Mouse (Mus musculus): Measurements from ENCODE around the gene Sec1. TPM values are rescaled to one million over a fixed set of nuclear protein-coding genes. Genes with fewer than 3 reads are reported as not detected.

Sec1 gene
- total and polyA plus RNA-seq, 2 experiments from 2014 or later = 0.37 to 1.0 TPM

DNA sequence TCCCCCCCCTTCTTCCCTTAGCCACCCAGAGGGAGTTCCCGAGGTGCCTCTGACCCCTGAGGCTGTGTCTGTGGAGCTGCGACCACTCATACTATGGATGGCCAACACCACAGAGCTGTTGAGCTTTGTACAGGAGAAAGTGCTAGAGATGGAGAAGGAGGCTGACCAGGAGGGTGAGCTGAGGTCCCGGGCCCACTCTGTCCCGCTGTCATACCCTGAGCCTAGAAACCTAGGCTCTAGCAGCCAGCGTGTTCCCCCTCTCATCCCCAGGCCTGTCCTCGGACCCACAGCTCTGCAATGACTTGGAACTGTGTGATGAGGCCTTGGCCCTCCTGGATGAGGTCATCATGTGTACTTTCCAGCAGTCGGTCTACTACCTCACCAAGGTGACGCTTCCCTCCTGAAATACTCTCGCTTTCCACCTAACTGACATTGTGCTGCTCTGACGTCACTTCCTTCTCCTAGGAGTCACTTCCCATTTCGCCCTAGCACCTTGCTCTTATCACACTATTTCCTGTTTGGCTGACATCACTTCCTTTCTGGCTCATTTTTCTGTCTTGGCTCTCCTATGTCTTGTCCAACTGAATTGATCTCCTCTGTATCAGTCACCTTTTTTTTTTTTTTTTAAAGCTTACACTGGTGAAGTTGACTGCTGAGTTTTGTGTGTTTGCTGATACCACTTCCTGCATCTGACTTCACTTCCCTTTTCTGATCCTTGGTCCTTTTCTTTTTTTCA, 59.1 kb downstream of the Sec1 start:
- 90% methylated on average over 11 of the region's 11 CpGs for WGBS
- TF ChIP-seq CTCF (IDR thresholded peaks at IDR 0.05) = no peak

DNA sequence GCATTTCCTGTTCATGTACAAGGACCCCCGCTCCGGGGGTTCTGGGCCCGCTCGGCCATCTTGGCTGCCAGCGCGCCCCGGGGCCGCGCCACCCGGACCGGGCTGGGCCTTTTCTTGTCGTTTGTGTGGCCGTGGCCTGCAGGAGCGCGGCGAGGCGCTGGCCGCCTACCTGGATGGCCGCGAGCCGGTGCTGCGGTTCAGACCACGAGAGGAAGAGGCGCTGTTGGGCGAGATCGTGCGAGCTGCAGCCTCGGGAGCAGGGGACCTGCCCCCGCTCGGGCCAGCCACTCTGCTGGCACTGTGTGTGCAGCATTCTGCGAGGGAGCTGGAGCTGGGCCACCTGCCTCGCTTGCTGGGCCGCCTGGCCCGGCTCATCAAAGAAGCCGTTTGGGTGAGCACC, 61.7 kb downstream of the Sec1 start:
- Histone ChIP-seq H3K36me3 (ENCODE audit: insufficient read depth, low read length) (peaks cover 17% of the 10 kb centered on the region; the same call in 1 of the 2 replicates), H3K4me3 (ENCODE audit: low read depth, low read length) (peak overlapping the region; percentile 8; the same call in 1 of the 2 replicates), H3K9ac (replicated peaks; ENCODE audit: low read length, poor library complexity, severe bottlenecking) (peak overlapping the region; percentile 44; the same call in 1 of the 2 replicates), H3K27ac (ENCODE audit: low read depth, low read length) (no peak overlapping the region), H3K4me2 (ENCODE audit: low read depth, low read length, poor library complexity, severe bottlenecking) (peak overlapping the region; percentile 37), H3K4me1 (ENCODE audit: insufficient read depth, low read length) (no peaks in the 10 kb centered on the region; the same call in 1 of the 2 replicates), H3K27me3 (ENCODE audit: insufficient read depth, low read length) (no peaks in the 10 kb centered on the region), H3K9me3 (ENCODE audit: low read length) (no peaks in the 10 kb centered on the region)
- DNase-seq (ENCODE audit: low spot score) = no peak
- 16% methylated on average over 34 of the region's 35 CpGs for WGBS
- no peak for ATAC-seq (ENCODE audit: low FRiP score)
- peak; percentile 30; the same call in 1 of the 2 replicates for TF ChIP-seq CTCF (IDR thresholded peaks at IDR 0.05)

More for the DNA sequence above, 59.1 kb downstream of the Sec1 start:
- Histone ChIP-seq H3K4me3 (ENCODE audit: low read depth, low read length) (no peak overlapping the region), H3K9ac (replicated peaks; ENCODE audit: low read length, poor library complexity, severe bottlenecking) (no peak overlapping the region), H3K4me1 (ENCODE audit: insufficient read depth, low read length) (peaks cover 5% of the 10 kb centered on the region; the same call in 1 of the 2 replicates), H3K27me3 (ENCODE audit: insufficient read depth, low read length) (no peaks in the 10 kb centered on the region), H3K36me3 (ENCODE audit: insufficient read depth, low read length) (peaks cover 17% of the 10 kb centered on the region; the same call in 1 of the 2 replicates), H3K9me3 (ENCODE audit: low read length) (no peaks in the 10 kb centered on the region), H3K4me2 (ENCODE audit: low read depth, low read length, poor library complexity, severe bottlenecking) (no peak overlapping the region), H3K27ac (ENCODE audit: low read depth, low read length) (no peak overlapping the region)
- ATAC-seq (ENCODE audit: low FRiP score) = no peak
- no peak for DNase-seq (ENCODE audit: low spot score)

DNA sequence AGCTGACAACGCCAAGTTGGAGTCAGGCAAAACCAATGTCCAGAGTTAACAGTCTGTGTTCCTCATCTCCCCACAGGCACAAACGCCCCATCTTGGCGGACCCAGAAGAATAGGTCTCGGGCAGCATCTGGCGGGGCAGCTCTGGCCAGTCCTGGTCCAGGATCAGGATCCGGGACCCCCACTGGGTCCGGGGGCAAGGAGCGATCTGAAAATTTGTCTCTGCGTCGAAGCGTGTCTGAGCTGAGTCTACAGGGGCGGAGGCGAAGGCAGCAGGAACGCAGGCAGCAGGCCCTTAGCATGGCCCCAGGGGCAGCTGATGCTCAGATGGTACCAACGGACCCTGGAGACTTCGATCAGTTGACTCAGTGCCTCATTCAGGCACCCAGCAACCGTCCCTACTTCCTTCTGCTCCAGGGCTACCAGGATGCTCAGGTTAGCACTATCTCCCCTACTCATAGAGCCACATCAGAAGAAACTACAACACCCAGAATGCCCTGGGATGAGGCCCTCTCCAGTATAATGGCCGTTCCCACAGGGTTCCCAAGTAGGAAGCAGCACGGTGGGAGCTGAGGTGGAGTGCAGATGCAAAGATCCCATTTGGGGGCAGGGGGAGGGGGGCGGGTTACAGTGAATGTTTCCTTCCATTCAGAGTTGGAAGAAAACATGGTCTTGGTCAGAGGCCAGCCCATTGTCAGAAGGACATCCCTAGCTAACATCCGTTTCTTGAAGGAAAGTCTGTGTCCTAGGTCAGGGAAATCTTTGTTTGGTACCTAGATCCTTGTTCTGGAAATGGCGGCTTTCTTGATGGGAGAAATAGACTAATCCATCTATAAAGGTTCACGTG, 63.9 kb downstream of the Sec1 start:
- DNase-seq (ENCODE audit: low spot score) (peak; percentile 17), ATAC-seq (ENCODE audit: low FRiP score) (no peak)
- Histone ChIP-seq H3K9ac (replicated peaks; ENCODE audit: low read length, poor library complexity, severe bottlenecking) (no peak overlapping the region), H3K36me3 (ENCODE audit: insufficient read depth, low read length) (0 out of 2 replicates have a peak, but pooled peaks cover 2% of the 10 kb centered on the region), H3K4me1 (ENCODE audit: insufficient read depth, low read length) (no peaks in the 10 kb centered on the region; the same call in 1 of the 2 replicates), H3K27ac (ENCODE audit: low read depth, low read length) (no peak overlapping the region; the same call in 1 of the 2 replicates), H3K4me3 (ENCODE audit: low read depth, low read length) (no peak overlapping the region), H3K4me2 (ENCODE audit: low read depth, low read length, poor library complexity, severe bottlenecking) (no peak overlapping the region), H3K27me3 (ENCODE audit: insufficient read depth, low read length) (no peaks in the 10 kb centered on the region), H3K9me3 (ENCODE audit: low read length) (no peaks in the 10 kb centered on the region)
- WGBS = 70% methylated on average over 23 of the region's 23 CpGs
- TF ChIP-seq CTCF (IDR thresholded peaks at IDR 0.05) = no peak

DNA sequence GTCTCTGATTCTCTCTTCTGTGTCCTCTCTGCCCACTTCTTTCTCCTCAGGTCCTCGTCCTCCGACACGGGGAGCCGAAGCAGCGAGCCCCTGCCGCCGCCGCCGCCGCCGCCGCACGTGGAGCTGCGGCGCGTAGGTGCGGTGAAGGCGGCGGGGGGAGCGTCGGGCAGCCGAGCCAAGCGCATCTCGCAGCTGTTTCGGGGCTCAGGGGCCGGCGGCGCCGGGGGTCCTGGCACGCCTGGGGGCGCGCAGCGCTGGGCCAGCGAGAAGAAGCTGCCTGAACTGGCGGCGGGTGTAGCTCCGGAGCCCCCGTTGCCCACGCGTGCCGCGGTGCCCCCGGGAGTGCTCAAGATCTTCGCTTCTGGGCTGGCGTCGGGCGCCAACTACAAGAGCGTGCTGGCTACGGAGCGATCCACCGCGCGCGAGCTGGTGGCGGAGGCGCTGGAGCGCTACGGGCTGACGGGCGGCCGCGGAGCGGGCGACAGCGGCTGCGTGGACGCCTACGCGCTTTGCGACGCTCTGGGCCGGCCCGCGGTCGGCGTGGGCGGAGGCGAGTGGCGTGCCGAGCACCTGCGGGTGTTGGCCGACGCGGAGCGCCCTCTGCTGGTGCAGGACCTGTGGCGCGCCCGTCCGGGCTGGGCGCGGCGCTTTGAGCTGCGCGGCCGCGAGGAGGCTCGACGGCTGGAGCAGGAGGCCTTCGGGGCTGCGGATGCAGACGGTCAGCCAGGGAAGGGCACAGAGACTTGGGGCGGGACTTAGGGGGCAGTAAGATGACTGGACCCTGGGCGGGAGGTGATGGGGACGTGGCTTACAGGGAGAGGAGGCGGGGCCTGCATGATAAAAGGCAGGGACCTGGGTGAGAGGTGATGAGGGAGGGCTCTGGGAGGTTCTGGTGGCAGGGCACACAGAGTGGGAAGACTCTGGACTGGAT, 65.6 kb downstream of the Sec1 start:
- Histone ChIP-seq H3K9ac (replicated peaks; ENCODE audit: low read length, poor library complexity, severe bottlenecking) (peak overlapping the region; percentile 90), H3K27me3 (ENCODE audit: insufficient read depth, low read length) (no peaks in the 10 kb centered on the region), H3K9me3 (ENCODE audit: low read length) (no peaks in the 10 kb centered on the region), H3K4me3 (ENCODE audit: low read depth, low read length) (peak overlapping the region; percentile 54), H3K27ac (ENCODE audit: low read depth, low read length) (peak overlapping the region; percentile 79), H3K4me2 (ENCODE audit: low read depth, low read length, poor library complexity, severe bottlenecking) (peak overlapping the region; percentile 89), H3K36me3 (ENCODE audit: insufficient read depth, low read length) (no peaks in the 10 kb centered on the region), H3K4me1 (ENCODE audit: insufficient read depth, low read length) (no peaks in the 10 kb centered on the region; the same call in 1 of the 2 replicates)
- ATAC-seq (ENCODE audit: low FRiP score) (peak; percentile 84), DNase-seq (ENCODE audit: low spot score) (peak; percentile 93)
- WGBS = 1% methylated on average over 93 of the region's 105 CpGs
- peak; percentile 77 for TF ChIP-seq CTCF (IDR thresholded peaks at IDR 0.05)

Other genes with a start within 250 kb of the Sec1 start
Only the 30 nearest of the 34 such genes appear.
- gene Tulp2, start 212.5 kb downstream of the Sec1 start, total RNA-seq (2014; rRNA removed) = not detected in 2 replicates
- gene Tulp2, start 212.5 kb downstream of the Sec1 start, polyA plus RNA-seq (2015; fragmentation: Nextera tagmentation; extraction: Ambion mirVana) = 0.37 and 0.67 TPM in 2 replicates
- 0.52 and 1.6 TPM in 2 replicates for gene Gm45808, start 207.6 kb downstream of the Sec1 start, total RNA-seq (2014; rRNA removed)
- not detected in 2 replicates for gene Gm45808, start 207.6 kb downstream of the Sec1 start, polyA plus RNA-seq (2015; fragmentation: Nextera tagmentation; extraction: Ambion mirVana)
- gene Dhdh, start 205.6 kb downstream of the Sec1 start, total RNA-seq (2014; rRNA removed) = 4.3 TPM in 2 replicates
- 5.5 and 6.1 TPM in 2 replicates for gene Dhdh, start 205.6 kb downstream of the Sec1 start, polyA plus RNA-seq (2015; fragmentation: Nextera tagmentation; extraction: Ambion mirVana)
- gene Nucb1, start 184.0 kb downstream of the Sec1 start, total RNA-seq (2014; rRNA removed) = 92.2 and 137 TPM in 2 replicates
- gene Nucb1, start 184.0 kb downstream of the Sec1 start, polyA plus RNA-seq (2015; fragmentation: Nextera tagmentation; extraction: Ambion mirVana) = 137 and 144 TPM in 2 replicates
- 17.2 and 17.4 TPM in 2 replicates for gene Ppp1r15a, start 168.1 kb downstream of the Sec1 start, total RNA-seq (2014; rRNA removed)
- 18.7 and 18.8 TPM in 2 replicates for gene Ppp1r15a, start 168.1 kb downstream of the Sec1 start, polyA plus RNA-seq (2015; fragmentation: Nextera tagmentation; extraction: Ambion mirVana)
- 2.0 and 2.1 TPM in 2 replicates for gene Plekha4, start 168.1 kb downstream of the Sec1 start, total RNA-seq (2014; rRNA removed)
- 1.2 and 1.6 TPM in 2 replicates for gene Plekha4, start 168.1 kb downstream of the Sec1 start, polyA plus RNA-seq (2015; fragmentation: Nextera tagmentation; extraction: Ambion mirVana)
- gene Hsd17b14, start 139.5 kb downstream of the Sec1 start, total RNA-seq (2014; rRNA removed) = not detected in 2 replicates
- gene Hsd17b14, start 139.5 kb downstream of the Sec1 start, polyA plus RNA-seq (2015; fragmentation: Nextera tagmentation; extraction: Ambion mirVana) = 0.15 and 0.20 TPM in 2 replicates
- 12.4 and 14.9 TPM in 2 replicates for gene Bcat2, start 124.2 kb downstream of the Sec1 start, total RNA-seq (2014; rRNA removed)
- gene Bcat2, start 124.2 kb downstream of the Sec1 start, polyA plus RNA-seq (2015; fragmentation: Nextera tagmentation; extraction: Ambion mirVana) = 18.3 and 19.3 TPM in 2 replicates
- not detected in 2 replicates for gene Fgf21, start 78.9 kb downstream of the Sec1 start, total RNA-seq (2014; rRNA removed)
- gene Fgf21, start 78.9 kb downstream of the Sec1 start, polyA plus RNA-seq (2015; fragmentation: Nextera tagmentation; extraction: Ambion mirVana) = not detected in 2 replicates
- gene Fut1, start 77.1 kb downstream of the Sec1 start, total RNA-seq (2014; rRNA removed) = not detected in 2 replicates
- not detected in 2 replicates for gene Fut1, start 77.1 kb downstream of the Sec1 start, polyA plus RNA-seq (2015; fragmentation: Nextera tagmentation; extraction: Ambion mirVana)
- gene Izumo1, start 72.6 kb downstream of the Sec1 start, total RNA-seq (2014; rRNA removed) = 0.11 TPM in 1 of 2 replicates, not detected in the other
- 0.11 TPM in 1 of 2 replicates, not detected in the other for gene Izumo1, start 72.6 kb downstream of the Sec1 start, polyA plus RNA-seq (2015; fragmentation: Nextera tagmentation; extraction: Ambion mirVana)
- gene Rasip1, start 66.9 kb downstream of the Sec1 start, total RNA-seq (2014; rRNA removed) = 36.0 and 38.5 TPM in 2 replicates
- 24.0 and 25.1 TPM in 2 replicates for gene Rasip1, start 66.9 kb downstream of the Sec1 start, polyA plus RNA-seq (2015; fragmentation: Nextera tagmentation; extraction: Ambion mirVana)
- gene Mamstr, start 54.4 kb downstream of the Sec1 start, total RNA-seq (2014; rRNA removed) = 2.7 and 3.3 TPM in 2 replicates
- gene Mamstr, start 54.4 kb downstream of the Sec1 start, polyA plus RNA-seq (2015; fragmentation: Nextera tagmentation; extraction: Ambion mirVana) = 2.8 and 3.0 TPM in 2 replicates
- gene Fut2, start 28.0 kb downstream of the Sec1 start, total RNA-seq (2014; rRNA removed) = 0.99 TPM in 1 of 2 replicates, not detected in the other
- 0.27 and 0.29 TPM in 2 replicates for gene Fut2, start 28.0 kb downstream of the Sec1 start, polyA plus RNA-seq (2015; fragmentation: Nextera tagmentation; extraction: Ambion mirVana)
- gene Ntn5, start 10.4 kb downstream of the Sec1 start, total RNA-seq (2014; rRNA removed) = 1.3 and 1.4 TPM in 2 replicates
- gene Ntn5, start 10.4 kb downstream of the Sec1 start, polyA plus RNA-seq (2015; fragmentation: Nextera tagmentation; extraction: Ambion mirVana) = 0.37 and 0.73 TPM in 2 replicates
- gene Car11, start 5.4 kb upstream of the Sec1 start, total RNA-seq (2014; rRNA removed) = 118 and 130 TPM in 2 replicates
- 107 and 114 TPM in 2 replicates for gene Car11, start 5.4 kb upstream of the Sec1 start, polyA plus RNA-seq (2015; fragmentation: Nextera tagmentation; extraction: Ambion mirVana)
- 8.4 and 9.6 TPM in 2 replicates for gene Dbp, start 10.7 kb upstream of the Sec1 start, total RNA-seq (2014; rRNA removed)
- gene Dbp, start 10.7 kb upstream of the Sec1 start, polyA plus RNA-seq (2015; fragmentation: Nextera tagmentation; extraction: Ambion mirVana) = 4.6 and 4.8 TPM in 2 replicates
- 801 and 989 TPM in 2 replicates for gene Rpl18, start 21.1 kb upstream of the Sec1 start, total RNA-seq (2014; rRNA removed)
- 473 and 492 TPM in 2 replicates for gene Rpl18, start 21.1 kb upstream of the Sec1 start, polyA plus RNA-seq (2015; fragmentation: Nextera tagmentation; extraction: Ambion mirVana)
- 22.4 and 23.5 TPM in 2 replicates for gene Sphk2, start 23.6 kb upstream of the Sec1 start, total RNA-seq (2014; rRNA removed)
- gene Sphk2, start 23.6 kb upstream of the Sec1 start, polyA plus RNA-seq (2015; fragmentation: Nextera tagmentation; extraction: Ambion mirVana) = 15.8 and 18.1 TPM in 2 replicates
- 0.14 TPM in 1 of 2 replicates, not detected in the other for gene Fam83e, start 26.8 kb upstream of the Sec1 start, total RNA-seq (2014; rRNA removed)
- gene Fam83e, start 26.8 kb upstream of the Sec1 start, polyA plus RNA-seq (2015; fragmentation: Nextera tagmentation; extraction: Ambion mirVana) = 0.16 and 0.25 TPM in 2 replicates
- gene Spaca4, start 31.4 kb upstream of the Sec1 start, total RNA-seq (2014; rRNA removed) = not detected in 2 replicates
- not detected in 2 replicates for gene Spaca4, start 31.4 kb upstream of the Sec1 start, polyA plus RNA-seq (2015; fragmentation: Nextera tagmentation; extraction: Ambion mirVana)
- gene Lmtk3, start 89.3 kb upstream of the Sec1 start, total RNA-seq (2014; rRNA removed) = 170 and 172 TPM in 2 replicates
- 13.7 and 19.1 TPM in 2 replicates for gene Lmtk3, start 89.3 kb upstream of the Sec1 start, polyA plus RNA-seq (2015; fragmentation: Nextera tagmentation; extraction: Ambion mirVana)
- 5.0 and 5.1 TPM in 2 replicates for gene Sult2b1, start 90.3 kb upstream of the Sec1 start, total RNA-seq (2014; rRNA removed)
- gene Sult2b1, start 90.3 kb upstream of the Sec1 start, polyA plus RNA-seq (2015; fragmentation: Nextera tagmentation; extraction: Ambion mirVana) = 5.6 and 6.1 TPM in 2 replicates
- gene Cyth2, start 120.2 kb upstream of the Sec1 start, total RNA-seq (2014; rRNA removed) = 210 and 223 TPM in 2 replicates
- 219 and 236 TPM in 2 replicates for gene Cyth2, start 120.2 kb upstream of the Sec1 start, polyA plus RNA-seq (2015; fragmentation: Nextera tagmentation; extraction: Ambion mirVana)
- 0.71 and 2.1 TPM in 2 replicates for gene Kcnj14, start 130.4 kb upstream of the Sec1 start, total RNA-seq (2014; rRNA removed)
- 1.5 TPM in 2 replicates for gene Kcnj14, start 130.4 kb upstream of the Sec1 start, polyA plus RNA-seq (2015; fragmentation: Nextera tagmentation; extraction: Ambion mirVana)
- 31.3 and 34.2 TPM in 2 replicates for gene Grwd1, start 136.5 kb upstream of the Sec1 start, total RNA-seq (2014; rRNA removed)
- gene Grwd1, start 136.5 kb upstream of the Sec1 start, polyA plus RNA-seq (2015; fragmentation: Nextera tagmentation; extraction: Ambion mirVana) = 48.7 and 52.9 TPM in 2 replicates
- gene Kdelr1, start 178.4 kb upstream of the Sec1 start, total RNA-seq (2014; rRNA removed) = 170 and 207 TPM in 2 replicates
- gene Kdelr1, start 178.4 kb upstream of the Sec1 start, polyA plus RNA-seq (2015; fragmentation: Nextera tagmentation; extraction: Ambion mirVana) = 52.0 and 54.8 TPM in 2 replicates
- 51.6 and 51.7 TPM in 2 replicates for gene Grin2d, start 184.0 kb upstream of the Sec1 start, total RNA-seq (2014; rRNA removed)
- 5.4 and 6.6 TPM in 2 replicates for gene Grin2d, start 184.0 kb upstream of the Sec1 start, polyA plus RNA-seq (2015; fragmentation: Nextera tagmentation; extraction: Ambion mirVana)
- gene Syngr4, start 202.3 kb upstream of the Sec1 start, total RNA-seq (2014; rRNA removed) = 0.38 TPM in 1 of 2 replicates, not detected in the other
- gene Syngr4, start 202.3 kb upstream of the Sec1 start, polyA plus RNA-seq (2015; fragmentation: Nextera tagmentation; extraction: Ambion mirVana) = 0.25 and 0.30 TPM in 2 replicates
- 27.4 and 41.6 TPM in 2 replicates for gene Tmem143, start 202.5 kb upstream of the Sec1 start, total RNA-seq (2014; rRNA removed)
- 5.5 and 5.6 TPM in 2 replicates for gene Tmem143, start 202.5 kb upstream of the Sec1 start, polyA plus RNA-seq (2015; fragmentation: Nextera tagmentation; extraction: Ambion mirVana)